Mouse (Mus musculus) c-Kit-positive CD71-positive TER-119-negative erythroid progenitor cells, embryonic 14.5 days (primary cell): ENCODE measurements around the gene Tmem101.
"Not testable (repeated sequence)": the region's sequence is repeated elsewhere in the genome, so short reads cannot be mapped to it uniquely, and the experiment has no call there.

Source experiments
- DNase-seq: peaks from one replicate; pipeline ENCODE4 v3.0.0-alpha.2; 2013; ENCODE audit warnings: low read depth

Tmem101 gene

GRCm38 (mm10) chr11:102156039-102156785 is at the start of gene Tmem101:
TSS of gene Tmem101 (minus strand) at chr11:102156404.
- peak; percentile 92 for DNase-seq

DNA sequence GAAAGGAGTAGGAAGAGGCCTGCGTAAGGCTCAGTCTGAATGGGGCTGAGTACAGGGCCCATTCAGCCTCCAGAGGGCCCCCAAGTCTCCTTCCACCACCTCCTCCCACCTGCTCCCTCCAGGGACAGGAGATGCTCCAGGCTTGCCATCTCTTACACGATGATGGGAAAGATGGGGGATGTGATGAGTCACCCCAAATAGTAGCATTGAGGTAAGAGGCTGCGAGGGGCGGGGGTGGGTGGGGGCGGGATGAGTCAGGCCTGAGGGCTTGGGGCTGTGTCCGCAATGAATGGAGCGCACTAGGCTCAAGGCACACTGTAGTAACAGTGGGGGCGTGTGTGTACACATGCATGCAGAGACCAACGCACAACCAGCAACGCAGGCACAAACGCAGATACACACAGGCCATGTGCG is 45.2 kb upstream of the Tmem101 start:
- no peak for DNase-seq

DNA sequence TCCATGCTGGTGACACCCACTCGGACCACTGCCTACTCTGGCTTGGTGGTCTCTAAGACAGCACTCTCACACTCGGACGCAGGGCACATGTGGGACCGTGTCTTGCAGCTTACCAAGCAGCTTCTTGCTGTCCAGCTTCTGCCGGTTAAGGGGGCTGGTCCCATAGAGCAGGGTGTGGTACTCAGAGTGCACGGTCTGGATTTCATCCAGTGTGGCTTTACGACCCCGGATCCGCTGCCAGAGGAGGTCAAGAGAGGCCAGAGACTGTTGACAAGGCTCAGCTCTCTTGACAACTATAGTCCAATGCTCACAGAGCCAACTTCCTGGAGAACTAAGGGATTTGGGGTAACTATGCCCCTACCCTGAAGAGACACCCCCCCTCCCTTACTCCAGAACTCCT is 43.7 kb upstream of the Tmem101 start:
- no peak for DNase-seq

DNA sequence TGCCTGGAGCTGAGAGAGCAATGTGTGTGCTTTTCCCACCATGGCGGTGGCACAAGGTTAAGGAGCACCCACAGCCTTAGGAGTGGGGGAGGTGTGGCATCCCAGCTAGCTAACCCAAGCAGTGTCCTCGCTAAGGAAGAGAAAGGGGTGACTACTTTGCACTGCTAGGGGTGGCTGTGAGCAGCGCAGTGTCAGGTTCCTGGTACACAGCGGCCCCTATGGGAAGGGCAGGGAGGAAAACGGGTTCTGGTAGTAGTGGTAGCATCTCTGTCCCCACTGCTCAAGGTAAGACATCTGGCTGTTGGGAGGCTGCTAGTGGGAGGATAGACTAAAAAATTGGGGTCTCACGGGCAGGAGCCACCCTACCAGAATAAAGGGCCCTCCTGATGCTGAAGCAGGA is 42.0 kb upstream of the Tmem101 start:
- DNase-seq, result no peak

DNA sequence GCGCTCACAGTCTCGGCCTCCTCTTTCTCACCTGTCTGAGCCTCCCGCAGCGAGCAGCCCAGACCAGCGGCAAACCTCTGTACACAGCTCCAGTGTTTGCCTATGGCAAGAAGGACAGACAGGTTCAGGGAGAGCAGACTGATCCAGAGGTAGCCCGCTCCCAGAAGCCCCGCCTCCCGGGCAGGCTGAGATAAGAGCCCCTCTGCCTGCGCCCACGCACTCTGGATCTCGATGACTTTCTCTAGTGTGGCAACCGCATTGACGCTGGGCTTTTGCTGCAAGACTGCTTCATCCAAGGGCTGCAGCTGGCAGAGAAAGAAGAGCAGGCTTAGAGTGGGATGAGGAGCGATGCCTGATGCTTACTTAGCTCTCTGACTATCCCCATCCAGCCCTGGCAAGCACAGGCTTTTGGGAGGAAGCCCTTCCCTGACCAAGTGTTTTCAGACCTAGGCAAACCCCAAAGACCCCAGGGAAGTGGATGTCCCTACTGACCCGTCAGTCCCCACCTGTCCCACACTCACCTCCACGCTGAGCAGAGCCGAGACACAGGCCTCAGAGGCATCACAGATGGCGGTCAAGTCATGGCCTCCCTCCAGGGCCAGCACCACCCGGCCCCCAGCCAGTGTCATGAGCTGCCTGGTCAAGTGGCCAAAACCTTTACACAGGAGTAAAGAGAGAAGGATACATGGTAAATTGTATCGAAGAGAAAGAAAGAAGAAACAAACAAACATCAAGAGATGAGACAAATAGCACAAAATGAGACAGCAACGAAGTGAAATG is 40.0 kb upstream of the Tmem101 start:
- no peak for DNase-seq

GRCm38 (mm10) chr11:102193657-102194440 is 37.6 kb upstream of the Tmem101 start:
- DNase-seq, result no peak

DNA sequence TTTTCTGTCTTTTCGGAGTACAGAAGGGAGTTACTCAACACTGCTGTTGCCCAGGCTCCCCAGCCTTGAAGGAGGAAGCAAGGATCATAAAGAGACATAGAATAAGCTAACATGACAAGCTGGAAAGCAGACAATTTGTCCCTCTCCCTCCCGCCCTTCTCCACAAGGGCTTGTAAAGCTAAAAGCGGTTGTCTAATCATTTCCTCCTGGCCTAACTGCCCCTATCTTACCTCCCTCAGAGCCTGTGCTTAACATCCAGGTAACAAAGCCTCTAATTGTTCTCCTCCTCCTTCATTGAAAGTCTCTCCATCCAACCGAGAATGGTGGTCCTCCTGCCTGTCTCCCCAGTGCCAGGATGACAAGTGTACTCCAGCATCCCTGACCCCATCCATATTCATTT is 34.6 kb upstream of the Tmem101 start:
- DNase-seq, result no peak

GRCm38 (mm10) chr11:102189461-102190436 is 33.5 kb upstream of the Tmem101 start, which contains the start of gene G6pc3:
TSS of gene G6pc3 (plus strand) at chr11:102189620.
- DNase-seq, result peak; percentile 81

DNA sequence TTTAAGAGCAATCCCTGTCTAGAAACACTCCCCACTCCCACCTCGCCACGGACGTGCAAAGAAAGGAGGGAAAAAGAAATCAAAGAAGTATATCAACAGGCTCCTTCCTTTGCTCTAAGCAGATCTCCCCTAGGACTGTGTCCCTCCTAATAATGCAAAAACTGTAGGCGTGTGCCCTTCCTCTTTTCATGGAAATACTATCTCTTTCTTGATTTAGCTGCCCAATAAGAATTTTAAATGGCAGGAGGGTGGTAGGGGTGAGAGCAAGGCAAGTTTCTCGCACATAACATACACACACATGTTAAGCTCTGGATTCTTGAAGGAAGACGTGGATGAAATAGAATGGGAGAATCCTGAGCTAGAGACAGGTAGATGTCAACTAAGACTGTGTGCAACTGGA is 32.8 kb upstream of the Tmem101 start:
- no peak for DNase-seq

DNA sequence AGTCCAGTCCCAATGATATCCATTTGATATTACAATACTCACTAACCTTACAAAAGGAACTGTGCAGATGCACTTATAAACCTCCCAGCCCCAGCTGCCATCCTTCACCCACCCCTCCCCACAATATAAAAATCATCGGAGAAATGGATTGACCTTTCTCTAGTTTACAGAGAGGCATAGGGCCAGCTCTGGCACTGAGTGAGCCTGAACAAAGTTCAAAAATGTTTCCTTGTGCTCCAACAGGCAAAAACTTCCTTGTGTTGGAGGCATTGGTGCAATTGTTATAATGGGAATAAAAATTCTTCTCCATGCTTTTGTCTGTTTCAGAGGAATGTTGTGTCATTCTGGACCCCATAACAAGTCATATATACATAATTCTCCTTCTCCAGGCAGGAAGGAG is 30.0 kb upstream of the Tmem101 start:
- no peak for DNase-seq

DNA sequence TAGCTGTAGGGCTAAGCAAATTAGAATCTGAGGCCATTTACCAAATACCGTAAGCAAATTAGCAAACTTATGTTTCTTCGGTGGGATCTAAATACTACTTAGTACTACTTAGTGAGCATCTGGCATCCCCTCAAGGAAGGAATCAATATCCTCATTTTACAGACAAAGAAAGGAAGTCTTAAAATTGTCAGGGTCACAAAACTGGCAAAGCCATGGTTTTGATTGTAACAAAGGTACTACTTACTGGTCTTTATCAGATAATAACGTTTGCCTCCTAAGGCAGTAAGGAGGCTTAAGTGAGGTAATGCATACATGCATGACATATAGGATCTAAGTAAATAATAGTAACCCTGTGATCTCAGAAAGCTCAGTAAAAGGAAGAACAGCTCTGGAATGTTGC is 29.5 kb upstream of the Tmem101 start:
- DNase-seq, result no peak

- peak; percentile 89 for DNase-seq
These were observed 28.7 kb upstream of the Tmem101 start, which contains the start of gene Lsm12 for GRCm38 (mm10) chr11:102184646-102185495. TSS of gene Lsm12 (minus strand) at chr11:102185296.

- no peak for DNase-seq
These were observed 28.0 kb upstream of the Tmem101 start for GRCm38 (mm10) chr11:102184253-102184645.

- DNase-seq, result no peak
These were observed 23.6 kb upstream of the Tmem101 start for GRCm38 (mm10) chr11:102179836-102180235.

- no peak for DNase-seq
These were observed 12.5 kb upstream of the Tmem101 start for GRCm38 (mm10) chr11:102168689-102169088.

- no peak for DNase-seq
These were observed 11.3 kb upstream of the Tmem101 start for GRCm38 (mm10) chr11:102167539-102167938.

GRCm38 (mm10) chr11:102165971-102166722 is 9.9 kb upstream of the Tmem101 start:
- no peak for DNase-seq

DNA sequence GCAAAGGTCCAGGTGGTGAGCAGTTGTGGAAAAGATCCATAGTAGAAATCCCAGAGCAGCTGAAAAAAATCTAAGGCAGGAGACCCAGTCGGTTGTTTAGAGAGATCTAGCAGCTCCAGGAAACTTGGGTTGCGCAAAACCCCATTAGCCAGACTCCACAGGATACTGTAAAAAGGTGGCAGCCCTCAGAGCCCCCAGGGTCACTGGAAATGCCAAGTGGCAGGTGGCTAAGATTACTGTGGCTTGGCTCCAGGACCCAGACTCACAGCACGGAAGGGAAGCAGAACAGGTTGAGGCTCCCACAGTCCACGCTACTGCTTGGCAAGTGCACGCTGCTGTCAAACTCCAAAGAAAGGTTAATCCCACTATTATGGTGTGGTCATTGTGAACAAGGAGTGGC is 3.6 kb upstream of the Tmem101 start:
- DNase-seq, result no peak

- not testable (repeated sequence) for DNase-seq
These were observed 1.8 kb upstream of the Tmem101 start for GRCm38 (mm10) chr11:102158024-102158423.

DNA sequence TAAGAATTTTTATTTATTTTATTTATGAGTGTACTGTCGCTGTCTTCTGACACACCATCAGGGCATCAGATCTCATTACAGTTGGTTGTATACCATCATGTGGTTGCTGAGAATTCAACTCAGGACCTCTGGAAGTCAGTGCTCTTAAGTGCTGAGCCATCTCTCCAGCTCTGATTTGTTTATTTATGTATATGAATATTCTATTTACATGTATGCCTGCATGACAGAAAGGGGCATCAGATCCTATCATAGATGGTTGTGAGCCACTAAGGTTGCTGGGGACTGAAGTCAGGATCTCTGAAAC is 534 bp upstream of the Tmem101 start:
- DNase-seq, result no peak
